7 mouse cellular contexts compared by ENCODE assay signal in the genomic region with DNA sequence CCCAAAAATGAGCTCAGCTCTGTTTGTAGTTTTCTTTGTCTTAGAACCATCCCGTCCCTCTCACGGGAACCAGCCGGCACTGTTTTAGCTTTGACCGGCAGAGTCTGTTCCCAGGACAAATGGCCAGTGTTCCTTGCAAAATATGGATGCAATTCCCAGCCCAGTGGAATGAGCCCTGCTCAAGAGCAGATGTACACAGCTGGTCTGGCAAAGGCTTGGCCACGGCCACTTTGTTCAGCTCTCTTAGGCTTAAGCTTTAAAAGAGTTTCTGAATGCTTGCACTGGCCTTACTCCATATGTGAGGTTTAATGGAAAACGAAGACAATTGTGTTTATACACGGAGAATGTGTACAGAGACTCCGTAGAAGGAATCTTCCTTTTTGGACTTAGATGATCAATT.
A peak's percentile ranks its signal among the peaks of the same experiment; 100 is the strongest.
DNase-seq lines count a peak whose midpoint lies in the region; ATAC-seq lines count a peak whose summit lies in the region.

No protein-coding gene starts in this region.

- H3K4me2 ChIP-seq in embryonic facial prominence, embryonic 15.5 days (replicated peaks) = no peak overlapping the region
- no peak overlapping the region for H3K4me2 ChIP-seq in intestine, embryonic 16.5 days (ENCODE audit: low read depth, low read length)

- peak; percentile 38 for DNase-seq in embryo, embryonic 10.5 days (ENCODE audit: low spot score)
- DNase-seq in lung, postnatal 10 days = peak; percentile 81
- DNase-seq in right cerebral cortex, adult 18-20 months = no peak
- no peak for DNase-seq in layer of hippocampus, postnatal 14 days (ENCODE audit: low spot score in 2 of 2)
- no peak for DNase-seq in cerebellum, adult 9-10 months

- WGBS in embryonic facial prominence, embryonic 15.5 days = 34% methylated on average over 8 of the region's 8 CpGs
- WGBS in intestine, embryonic 16.5 days = 44% methylated on average over 8 of the region's 8 CpGs

- no peak overlapping the region for H3K4me3 ChIP-seq in embryonic facial prominence, embryonic 15.5 days (replicated peaks)
- no peak overlapping the region for H3K4me3 ChIP-seq in intestine, embryonic 16.5 days (ENCODE audit: low read length)

- peak; percentile 72 for ATAC-seq in embryonic facial prominence, embryonic 15.5 days (ENCODE audit: insufficient number of reproducible peaks, low FRiP score, low TSS enrichment, low read depth)
- peak; percentile 88 for ATAC-seq in intestine, embryonic 16.5 days

- H3K4me1 ChIP-seq in embryonic facial prominence, embryonic 15.5 days = peaks cover 9% of the 10 kb centered on the region; the same call in 1 of the 2 replicates
- H3K4me1 ChIP-seq in intestine, embryonic 16.5 days (ENCODE audit: control insufficient read depth, insufficient read depth, low read length) = 0 out of 2 replicates have a peak, but pooled peaks cover 4% of the 10 kb centered on the region

- H3K27ac ChIP-seq in embryonic facial prominence, embryonic 15.5 days (replicated peaks) = peak overlapping the region; percentile 28; the same call in 1 of the 2 replicates
- H3K27ac ChIP-seq in intestine, embryonic 16.5 days (ENCODE audit: low read length) = no peak overlapping the region

- H3K9ac ChIP-seq in embryonic facial prominence, embryonic 15.5 days = no peak overlapping the region
- H3K9ac ChIP-seq in intestine, embryonic 16.5 days (ENCODE audit: low read depth, low read length) = no peak overlapping the region

- H3K27me3 ChIP-seq in embryonic facial prominence, embryonic 15.5 days = no peaks in the 10 kb centered on the region
- H3K27me3 ChIP-seq in intestine, embryonic 16.5 days (replicated peaks; ENCODE audit: control insufficient read depth, insufficient read depth, low read length) = no peaks in the 10 kb centered on the region

- H3K9me3 ChIP-seq in embryonic facial prominence, embryonic 15.5 days (replicated peaks) = no peaks in the 10 kb centered on the region
- no peaks in the 10 kb centered on the region for H3K9me3 ChIP-seq in intestine, embryonic 16.5 days (ENCODE audit: control insufficient read depth, low read length)

- no peaks in the 10 kb centered on the region for H3K36me3 ChIP-seq in embryonic facial prominence, embryonic 15.5 days
- H3K36me3 ChIP-seq in intestine, embryonic 16.5 days (ENCODE audit: control insufficient read depth, insufficient read depth, low read length) = no peaks in the 10 kb centered on the region

Comparison
In these comparisons a context has a peak if more than half of its experiments do, and no peak if none do; other contexts are left out.
1. DNase-seq: peak in embryo, embryonic 10.5 days (single experiment) and lung, postnatal 10 days (single experiment); none in right cerebral cortex, adult 18-20 months (single experiment), layer of hippocampus, postnatal 14 days (0 of 2) and cerebellum, adult 9-10 months (single experiment).